Mouse (Mus musculus) ES-Bruce4 (cell line): ENCODE results near the gene Mogat2.

ENCODE experiments used
- CTCF ChIP-seq: IDR thresholded peaks from one replicate; pipeline ENCODE4 v1.8.1; 2011; ENCODE audit warnings: low read depth, low read length
- EP300 ChIP-seq: IDR thresholded peaks from 2 replicates; pipeline ENCODE4 v1.6.1; 2011; ENCODE audit warnings: low read depth, low read length; ENCODE audit not compliant: insufficient read depth
- POLR2A ChIP-seq: IDR thresholded peaks from one replicate; pipeline ENCODE4 v1.8.1; 2011; ENCODE audit warnings: low read length; ENCODE audit not compliant: insufficient read depth

- TF ChIP-seq CTCF (no peak), POLR2A (no peak), EP300 (no peak)
These were observed at the start of gene Mogat2 for GRCm38 (mm10) chr7:99238417-99238816.
